Mouse (Mus musculus) embryo, embryonic 11 days (tissue): Measurements from ENCODE around the gene Invs.

Experiments
- DNase-seq: peaks from one replicate; pipeline ENCODE4 v3.0.0-alpha.2; 2015

Gene Invs

GRCm38 (mm10) chr4:48472052-48472791 lies 192.7 kb downstream of the Invs start:
- DNase-seq: no peak

DNA sequence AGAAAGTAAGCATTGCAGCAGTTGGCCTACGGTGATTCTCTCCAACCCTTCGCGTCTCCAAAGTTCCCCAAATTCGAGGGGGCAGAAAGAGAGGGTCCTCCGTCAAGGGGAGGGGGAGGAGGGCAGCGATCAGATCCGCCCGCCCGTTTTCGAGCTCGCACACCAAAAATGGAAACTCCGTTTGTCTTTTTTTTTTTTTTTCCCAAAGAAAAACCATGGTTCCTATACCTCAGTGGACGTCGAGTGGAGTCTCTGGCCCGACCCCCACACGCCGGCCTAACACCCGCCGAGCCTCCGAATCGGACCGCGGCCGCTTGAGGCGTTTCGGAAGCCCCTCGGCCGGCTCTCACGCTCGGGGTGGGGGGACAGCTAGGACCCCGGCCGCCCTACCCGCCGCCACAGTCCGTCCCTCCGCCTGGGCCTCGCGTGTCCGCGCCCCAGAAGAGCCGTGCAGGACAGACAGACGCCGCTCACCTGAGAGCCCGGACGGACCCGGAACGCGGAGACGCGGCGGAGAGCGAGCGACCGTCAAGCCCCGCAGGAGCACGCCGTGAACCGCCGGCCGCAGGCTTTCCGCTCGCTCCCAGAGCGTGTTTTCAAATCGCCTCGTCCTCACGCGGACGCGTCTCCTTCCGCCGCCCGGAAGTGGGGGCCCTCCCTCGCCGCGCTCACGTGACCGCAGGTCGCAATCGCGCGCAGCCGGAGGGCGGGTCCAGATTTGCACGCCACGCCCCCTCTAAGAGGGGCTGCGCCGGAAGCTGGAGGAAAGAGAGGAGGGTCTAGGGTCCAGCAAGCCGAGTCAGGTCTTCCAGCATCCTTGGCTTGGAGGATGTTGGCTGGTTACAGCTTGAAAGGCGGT lies 193.5 kb downstream of the Invs start, which contains the start of gene Tex10:
Tex10 (minus strand) TSS at position 668 of the 859 bp plus-strand sequence.
- peak; percentile 97 for DNase-seq

DNA sequence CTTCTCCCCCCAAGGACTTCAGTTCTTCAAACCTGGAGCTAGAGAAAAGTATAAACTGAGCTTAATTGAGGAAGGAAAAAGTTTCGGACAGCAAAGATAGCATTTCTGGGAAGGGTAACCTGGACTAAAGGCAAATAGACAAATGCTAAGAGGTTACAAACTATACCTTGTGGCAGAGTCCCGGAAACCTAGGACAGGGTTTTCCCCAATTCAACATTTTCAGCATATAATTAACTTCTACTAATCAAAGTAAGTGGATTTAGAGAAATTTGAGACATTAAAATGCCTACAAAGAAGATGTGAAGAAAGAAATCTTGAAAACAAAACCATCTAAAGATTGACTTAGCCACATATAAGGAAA lies 194.1 kb downstream of the Invs start:
- no peak for DNase-seq

DNA sequence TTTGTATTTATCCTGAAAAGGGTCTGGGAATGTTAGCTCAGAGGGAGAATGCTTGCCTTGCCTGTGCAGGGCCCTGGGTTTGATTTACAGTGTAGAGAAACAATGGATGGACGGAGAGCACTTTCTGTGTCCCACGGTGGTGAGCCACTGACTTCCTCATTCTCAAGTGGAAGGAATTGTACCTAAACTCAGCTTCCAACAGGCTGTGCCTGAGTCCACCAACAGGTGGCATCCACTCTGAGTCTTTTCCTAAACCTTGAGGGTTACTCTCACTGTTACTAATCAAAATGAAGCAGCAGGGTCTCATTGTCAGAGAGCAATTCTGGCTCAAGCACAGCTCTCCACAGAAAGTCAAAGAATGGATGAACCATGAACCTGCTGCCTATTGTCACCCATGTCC lies 201.7 kb downstream of the Invs start:
- peak; percentile 55 for DNase-seq
